Mouse (Mus musculus) ES-E14 (cell line): ENCODE measurements at regions not wholly inside any gene's neighbourhood (a gene's known extent, or its start where the extent isn't known, plus 50 kb on each side); places are given as distances from the start of the nearest gene placed in this dataset.

ENCODE experiments used
- CHD2 ChIP-seq: IDR thresholded peaks from 2 replicates; pipeline ENCODE4 v1.6.1; 2014; ENCODE audit warnings: mild to moderate bottlenecking, low read depth, low read length, inconsistent platforms
- HCFC1 ChIP-seq: IDR thresholded peaks from 2 replicates; pipeline ENCODE4 v1.6.1; 2012; ENCODE audit warnings: low read length, inconsistent platforms, borderline replicate concordance; ENCODE audit not compliant: insufficient read depth
- MAFK ChIP-seq: IDR thresholded peaks from 2 replicates; pipeline ENCODE4 v1.6.1; 2014; ENCODE audit warnings: mild to moderate bottlenecking, low read depth, low read length, inconsistent platforms; ENCODE audit not compliant: insufficient read depth
- ZC3H11A ChIP-seq: IDR thresholded peaks from 2 replicates; pipeline ENCODE4 v1.6.1; 2012; ENCODE audit warnings: low read depth, mild to moderate bottlenecking, inconsistent platforms, low read length, borderline replicate concordance
- ZNF384 ChIP-seq: IDR thresholded peaks from 2 replicates; pipeline ENCODE4 v1.6.1; 2012; ENCODE audit warnings: low read depth, low read length, inconsistent platforms

DNA sequence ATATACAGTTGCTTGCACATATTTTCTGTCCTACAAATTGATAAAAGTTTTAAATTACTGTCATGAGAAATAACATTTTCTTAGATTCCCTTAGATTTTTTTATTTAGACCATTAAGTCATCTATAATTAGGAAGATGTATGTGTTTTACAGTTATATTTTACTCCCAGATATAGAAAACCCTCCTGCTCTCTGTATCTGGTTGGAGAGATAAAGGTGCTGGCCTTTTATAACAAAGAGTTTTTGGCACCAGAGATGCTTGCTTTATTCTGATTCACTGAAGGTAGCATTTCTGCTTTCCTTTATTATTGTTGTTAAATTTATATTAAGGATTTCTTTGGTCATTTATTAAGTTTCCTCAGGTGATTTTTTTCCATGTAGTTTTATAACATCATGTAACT lies 1035.4 kb upstream of the Cdh10 start:
- no peak for TF ChIP-seq MAFK
- no peak for TF ChIP-seq CHD2
- no peak for TF ChIP-seq ZNF384
- no peak for TF ChIP-seq ZC3H11A
- TF ChIP-seq HCFC1, result no peak
